Mouse (Mus musculus): ENCODE measurements at regions not wholly inside any gene's neighbourhood (a gene's known extent, or its start where the extent isn't known, plus 50 kb on each side); places are given as distances from the start of the nearest gene placed in this dataset.

GRCm38 (mm10) chr14:114215609-114216008 is 876.4 kb upstream of the Gpc5 start:
- no peak overlapping the region for H3K27ac ChIP-seq (replicated peaks)
- DNase-seq (ENCODE audit: low spot score) (no peak), ATAC-seq (ENCODE audit: low FRiP score, low TSS enrichment) (no peak)
- TF ChIP-seq EP300 (optimal IDR thresholded peaks at IDR 0.05) (no peak), CTCF (IDR thresholded peaks at IDR 0.05; ENCODE audit: low read depth) (no peak)
- no peak overlapping the region for H3K9ac ChIP-seq (ENCODE audit: low read length)
- no peaks in the 10 kb centered on the region for H3K4me1 ChIP-seq (replicated peaks; ENCODE audit: control insufficient read depth, insufficient read depth)
- no peak overlapping the region for H3K4me2 ChIP-seq (replicated peaks; ENCODE audit: low read depth)
- no peaks in the 10 kb centered on the region for H3K9me3 ChIP-seq (ENCODE audit: control insufficient read depth, low read length)
- WGBS: 70% methylated on average over 5 of the region's 5 CpGs
- no peak overlapping the region for H3K4me3 ChIP-seq (ENCODE audit: low read depth, low read length)
- H3K27me3 ChIP-seq (ENCODE audit: control insufficient read depth, insufficient read depth, low read length): no peaks in the 10 kb centered on the region
- no peaks in the 10 kb centered on the region for H3K36me3 ChIP-seq (ENCODE audit: control insufficient read depth, insufficient read depth, low read length)

- Histone ChIP-seq H3K4me2 (replicated peaks; ENCODE audit: low read depth) (no peak overlapping the region), H3K9me3 (ENCODE audit: control insufficient read depth, low read length) (no peaks in the 10 kb centered on the region), H3K4me1 (replicated peaks; ENCODE audit: control insufficient read depth, insufficient read depth) (no peaks in the 10 kb centered on the region), H3K4me3 (ENCODE audit: low read depth, low read length) (no peak overlapping the region), H3K27ac (replicated peaks) (no peak overlapping the region), H3K27me3 (ENCODE audit: control insufficient read depth, insufficient read depth, low read length) (no peaks in the 10 kb centered on the region), H3K9ac (ENCODE audit: low read length) (no peak overlapping the region), H3K36me3 (ENCODE audit: control insufficient read depth, insufficient read depth, low read length) (no peaks in the 10 kb centered on the region)
- no peak for DNase-seq (ENCODE audit: low spot score)
- no peak for ATAC-seq (ENCODE audit: low FRiP score, low TSS enrichment)
- no peak for TF ChIP-seq EP300 (optimal IDR thresholded peaks at IDR 0.05)
- TF ChIP-seq CTCF (IDR thresholded peaks at IDR 0.05; ENCODE audit: low read depth): no peak
- WGBS: 56% methylated on average over 1 of the region's 1 CpGs
Observed at GRCm38 (mm10) chr14:114220868-114221267, 871.1 kb upstream of the Gpc5 start.

- TF ChIP-seq EP300 (optimal IDR thresholded peaks at IDR 0.05) (no peak), CTCF (IDR thresholded peaks at IDR 0.05; ENCODE audit: low read depth) (no peak)
- no peak for ATAC-seq (ENCODE audit: low FRiP score, low TSS enrichment)
- WGBS: 81% methylated on average over 2 of the region's 2 CpGs
Observed at GRCm38 (mm10) chr14:114230711-114231110, 861.3 kb upstream of the Gpc5 start.

GRCm38 (mm10) chr14:114255037-114255436 is 837.0 kb upstream of the Gpc5 start:
- TF ChIP-seq EP300 (optimal IDR thresholded peaks at IDR 0.05) (no peak), CTCF (IDR thresholded peaks at IDR 0.05; ENCODE audit: low read depth) (no peak)
- DNase-seq (ENCODE audit: low spot score) (no peak), ATAC-seq (ENCODE audit: low FRiP score, low TSS enrichment) (no peak)
- Histone ChIP-seq H3K4me1 (replicated peaks; ENCODE audit: control insufficient read depth, insufficient read depth) (no peaks in the 10 kb centered on the region), H3K9me3 (ENCODE audit: control insufficient read depth, low read length) (no peaks in the 10 kb centered on the region), H3K36me3 (ENCODE audit: control insufficient read depth, insufficient read depth, low read length) (no peaks in the 10 kb centered on the region), H3K4me2 (replicated peaks; ENCODE audit: low read depth) (no peak overlapping the region), H3K9ac (ENCODE audit: low read length) (no peak overlapping the region), H3K4me3 (ENCODE audit: low read depth, low read length) (no peak overlapping the region), H3K27me3 (ENCODE audit: control insufficient read depth, insufficient read depth, low read length) (no peaks in the 10 kb centered on the region), H3K27ac (replicated peaks) (no peak overlapping the region)
- 82% methylated on average over 2 of the region's 2 CpGs for WGBS

More at GRCm38 (mm10) chr14:114230711-114231110, 861.3 kb upstream of the Gpc5 start:
- Histone ChIP-seq H3K4me1 (replicated peaks; ENCODE audit: control insufficient read depth, insufficient read depth) (no peaks in the 10 kb centered on the region), H3K27me3 (ENCODE audit: control insufficient read depth, insufficient read depth, low read length) (no peaks in the 10 kb centered on the region), H3K9ac (ENCODE audit: low read length) (no peak overlapping the region), H3K9me3 (ENCODE audit: control insufficient read depth, low read length) (no peaks in the 10 kb centered on the region), H3K27ac (replicated peaks) (no peak overlapping the region), H3K4me2 (replicated peaks; ENCODE audit: low read depth) (no peak overlapping the region), H3K4me3 (ENCODE audit: low read depth, low read length) (no peak overlapping the region), H3K36me3 (ENCODE audit: control insufficient read depth, insufficient read depth, low read length) (no peaks in the 10 kb centered on the region)
- DNase-seq (ENCODE audit: low spot score): no peak

- TF ChIP-seq EP300 (optimal IDR thresholded peaks at IDR 0.05) (no peak), CTCF (IDR thresholded peaks at IDR 0.05; ENCODE audit: low read depth) (no peak)
- ATAC-seq (ENCODE audit: low FRiP score, low TSS enrichment): no peak
- Histone ChIP-seq H3K9ac (ENCODE audit: low read length) (no peak overlapping the region), H3K9me3 (ENCODE audit: control insufficient read depth, low read length) (no peaks in the 10 kb centered on the region), H3K27me3 (ENCODE audit: control insufficient read depth, insufficient read depth, low read length) (no peaks in the 10 kb centered on the region), H3K4me1 (replicated peaks; ENCODE audit: control insufficient read depth, insufficient read depth) (no peaks in the 10 kb centered on the region), H3K36me3 (ENCODE audit: control insufficient read depth, insufficient read depth, low read length) (no peaks in the 10 kb centered on the region), H3K4me2 (replicated peaks; ENCODE audit: low read depth) (no peak overlapping the region), H3K4me3 (ENCODE audit: low read depth, low read length) (no peak overlapping the region), H3K27ac (replicated peaks) (no peak overlapping the region)
- whole genome bisulfite sequencing: 78% methylated on average over 2 of the region's 2 CpGs
- DNase-seq (ENCODE audit: low spot score): no peak
Observed at GRCm38 (mm10) chr14:114261657-114262056, 830.4 kb upstream of the Gpc5 start.

GRCm38 (mm10) chr14:114300611-114301010 is 791.4 kb upstream of the Gpc5 start:
- no peaks in the 10 kb centered on the region for H3K27me3 ChIP-seq (ENCODE audit: control insufficient read depth, insufficient read depth, low read length)
- ATAC-seq (ENCODE audit: low FRiP score, low TSS enrichment): no peak
- no peak for DNase-seq (ENCODE audit: low spot score)
- WGBS: 60% methylated on average over 6 of the region's 6 CpGs
- no peaks in the 10 kb centered on the region for H3K4me1 ChIP-seq (replicated peaks; ENCODE audit: control insufficient read depth, insufficient read depth)
- no peak overlapping the region for H3K4me2 ChIP-seq (replicated peaks; ENCODE audit: low read depth)
- H3K9ac ChIP-seq (ENCODE audit: low read length): no peak overlapping the region
- no peaks in the 10 kb centered on the region for H3K9me3 ChIP-seq (ENCODE audit: control insufficient read depth, low read length)
- no peak overlapping the region for H3K4me3 ChIP-seq (ENCODE audit: low read depth, low read length)
- no peak for TF ChIP-seq CTCF (IDR thresholded peaks at IDR 0.05; ENCODE audit: low read depth)
- no peak for TF ChIP-seq EP300 (optimal IDR thresholded peaks at IDR 0.05)
- H3K36me3 ChIP-seq (ENCODE audit: control insufficient read depth, insufficient read depth, low read length): no peaks in the 10 kb centered on the region
- no peak overlapping the region for H3K27ac ChIP-seq (replicated peaks)
